ENCODE assay signal across 30 mouse cellular contexts in genomic region chrX:160886301-160886700, GRCm38 (mm10). TPM values are rescaled to one million over a fixed set of nuclear protein-coding genes. Genes with fewer than 3 reads are reported as not detected.
"Had no signal": no experiment of that assay in that cellular context is flagged by ENCODE, and none has a peak within 500 bp of the region (broad histone marks: within the 10 kb centered on the region; RNA-seq: fewer than 3 reads in every experiment).

No protein-coding gene starts in this region.

- H3K9ac ChIP-seq: heart, embryonic 13.5 days; heart, embryonic 15.5 days; hindbrain, embryonic 12.5 days; hindbrain, embryonic 15.5 days; kidney, embryonic 15.5 days; limb, embryonic 13.5 days; limb, embryonic 15.5 days; liver, embryonic 12.5 days; liver, embryonic 14.5 days had no signal

- DNase-seq: gastrocnemius, postnatal 14 days; gastrocnemius, postnatal 36 days; heart, adult 11 months; heart, adult 2 months; heart, postnatal 14 days; heart, postnatal 36 days; kidney, adult 11 months; kidney, adult 2 months; kidney, adult 9 months; kidney, postnatal 14 days; kidney, postnatal 36 days; layer of hippocampus, postnatal 36 days; lung, adult 18-20 months had no signal

- H3K9me3 ChIP-seq: heart, embryonic 13.5 days; heart, embryonic 15.5 days; hindbrain, embryonic 10.5 days; hindbrain, embryonic 12.5 days; hindbrain, embryonic 15.5 days; kidney, embryonic 15.5 days; limb, embryonic 13.5 days; limb, embryonic 15.5 days; liver, embryonic 12.5 days had no signal

- H3K36me3 ChIP-seq: heart, embryonic 13.5 days; heart, embryonic 15.5 days; hindbrain, embryonic 10.5 days; hindbrain, embryonic 12.5 days; hindbrain, embryonic 15.5 days; kidney, embryonic 15.5 days; limb, embryonic 13.5 days; limb, embryonic 15.5 days; liver, embryonic 12.5 days had no signal

- H3K27me3 ChIP-seq: heart, embryonic 13.5 days; heart, embryonic 15.5 days; limb, embryonic 15.5 days had no signal

- H3K4me2 ChIP-seq: heart, embryonic 11.5 days; heart, embryonic 13.5 days; heart, embryonic 15.5 days; hindbrain, embryonic 12.5 days; hindbrain, embryonic 15.5 days; kidney, embryonic 15.5 days; limb, embryonic 13.5 days; limb, embryonic 15.5 days; liver, embryonic 12.5 days had no signal

- H3K4me3 ChIP-seq: heart, adult 2 months; heart, embryonic 13.5 days; heart, embryonic 15.5 days; hindbrain, embryonic 10.5 days; hindbrain, embryonic 12.5 days; hindbrain, embryonic 15.5 days; kidney, embryonic 15.5 days; limb, embryonic 13.5 days; limb, embryonic 15.5 days; liver, embryonic 12.5 days had no signal

- ATAC-seq: hindbrain, postnatal 0 days; intestine, embryonic 16.5 days; liver, embryonic 12.5 days had no signal

- H3K4me1 ChIP-seq: heart, embryonic 13.5 days; heart, embryonic 15.5 days; hindbrain, embryonic 10.5 days; hindbrain, embryonic 12.5 days; hindbrain, embryonic 15.5 days; kidney, embryonic 15.5 days; limb, embryonic 13.5 days; limb, embryonic 15.5 days; liver, embryonic 12.5 days had no signal

- H3K27ac ChIP-seq: heart, adult 2 months; heart, embryonic 13.5 days; heart, embryonic 15.5 days; hindbrain, embryonic 10.5 days; hindbrain, embryonic 12.5 days; hindbrain, embryonic 15.5 days; hindbrain, postnatal 0 days; kidney, embryonic 15.5 days; kidney, postnatal 0 days; limb, embryonic 13.5 days; limb, embryonic 15.5 days; liver, embryonic 12.5 days; liver, embryonic 14.5 days had no signal

RNA-seq across cellular contexts. Expression of gene Gja6, which starts 20.6 kb away (rescaled TPM):
- total RNA-seq: gastrocnemius, adult 18-20 months; gastrocnemius, adult 8-10 months; gastrocnemius, postnatal 36 days had no signal
- polyA plus RNA-seq: heart, adult 2 months; heart, embryonic 15.5 days; hindbrain, embryonic 15.5 days; kidney, embryonic 15.5 days; large intestine, adult 2 months had no signal
